Mouse (Mus musculus): ENCODE results near the gene Cacul1. TPM values are rescaled to one million over a fixed set of nuclear protein-coding genes. Genes with fewer than 3 reads are reported as not detected.
A peak's percentile ranks its signal among the peaks of the same experiment; 100 is the strongest.

Cacul1 gene
- total and polyA plus RNA-seq, 3 experiments, result 48.6 to 113 (median 53.5) TPM

DNA sequence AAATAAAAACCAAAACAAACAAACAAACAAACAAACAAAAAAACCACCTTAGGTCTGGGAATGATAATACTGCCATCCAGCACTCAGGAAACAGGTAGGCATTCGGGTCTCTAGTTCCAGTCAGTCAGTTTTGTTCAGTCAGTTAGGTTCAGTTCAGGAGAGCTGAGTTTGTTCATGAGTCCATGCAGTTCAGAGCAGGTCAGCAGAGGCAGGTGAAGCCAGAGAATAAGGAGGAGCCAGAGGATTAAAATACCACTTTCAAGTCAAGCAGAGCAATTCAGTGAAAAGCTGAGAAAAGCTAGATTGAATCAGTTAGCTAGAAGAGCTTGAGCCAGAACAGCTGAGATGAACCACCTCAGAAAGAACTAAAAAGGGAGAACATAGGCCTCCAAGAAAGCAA lies 4.1 kb downstream of the Cacul1 start:
- Histone ChIP-seq H3K9ac (ENCODE audit: control insufficient read depth, low read depth, low read length, poor library complexity, severe bottlenecking) (no peak overlapping the region), H3K4me1 (ENCODE audit: control insufficient read depth in 1 of 2, insufficient read depth in 2 of 2, low read length in 2 of 2) (peaks cover 14 to 26% of the 10 kb centered on the region in 2 experiments; a peak in 3 of 4 replicates), H3K27me3 (ENCODE audit: control insufficient read depth in 1 of 2, insufficient read depth in 2 of 2, low read length in 2 of 2) (no peaks in the 10 kb centered on the region), H3K79me2 (ENCODE audit: control insufficient read depth, insufficient read depth, low read length, poor library complexity) (peaks cover 66% of the 10 kb centered on the region), H3K27ac (ENCODE audit: control insufficient read depth, low read depth, low read length) (no peak overlapping the region), H3K36me3 (ENCODE audit: control insufficient read depth in 1 of 2, insufficient read depth in 2 of 2, low read length in 2 of 2) (peaks cover 11 to 54% of the 10 kb centered on the region in 2 experiments), H3K9me3 (replicated peaks; ENCODE audit: insufficient read depth, low read length) (no peaks in the 10 kb centered on the region), H3K4me3 (ENCODE audit: control insufficient read depth in 1 of 2, insufficient read depth in 1 of 2, low read depth in 2 of 2, low read length in 2 of 2) (no peak overlapping the region)
- DNase-seq (ENCODE audit: low read depth, low spot score), result no peak
- TF ChIP-seq GABPA (IDR thresholded peaks at IDR 0.05; ENCODE audit: low read depth, low read length) (no peak), UBTF (IDR thresholded peaks at IDR 0.05; ENCODE audit: borderline replicate concordance, insufficient read depth, low read depth, low read length) (no peak), RCOR1 (IDR thresholded peaks at IDR 0.05; ENCODE audit: low read depth, low read length) (no peak), CHD1 (IDR thresholded peaks at IDR 0.05; ENCODE audit: low read depth, low read length) (no peak), USF2 (IDR thresholded peaks at IDR 0.05; ENCODE audit: borderline replicate concordance in 1 of 2, insufficient read depth in 1 of 2, low read depth in 1 of 2, low read length in 2 of 2) (no peak), MAZ (IDR thresholded peaks at IDR 0.05; ENCODE audit: low read depth, low read length) (no peak), RAD21 (IDR thresholded peaks at IDR 0.05; ENCODE audit: low read depth, low read length) (no peak), ZC3H11A (IDR thresholded peaks at IDR 0.05; ENCODE audit: low read depth, low read length) (no peak), POLR2AphosphoS5 (IDR thresholded peaks at IDR 0.05; ENCODE audit: borderline replicate concordance, low read depth, low read length) (no peak), TCF12 (IDR thresholded peaks at IDR 0.05; ENCODE audit: low read depth, low read length) (no peak), ZMIZ1 (IDR thresholded peaks at IDR 0.05; ENCODE audit: low read depth, low read length) (no peak), HCFC1 (IDR thresholded peaks at IDR 0.05; ENCODE audit: low read depth, low read length) (no peak), POLR2AphosphoS2 (IDR thresholded peaks at IDR 0.05; ENCODE audit: low read length) (no peak), ZNF384 (IDR thresholded peaks at IDR 0.05; ENCODE audit: low read depth, low read length) (no peak)

DNA sequence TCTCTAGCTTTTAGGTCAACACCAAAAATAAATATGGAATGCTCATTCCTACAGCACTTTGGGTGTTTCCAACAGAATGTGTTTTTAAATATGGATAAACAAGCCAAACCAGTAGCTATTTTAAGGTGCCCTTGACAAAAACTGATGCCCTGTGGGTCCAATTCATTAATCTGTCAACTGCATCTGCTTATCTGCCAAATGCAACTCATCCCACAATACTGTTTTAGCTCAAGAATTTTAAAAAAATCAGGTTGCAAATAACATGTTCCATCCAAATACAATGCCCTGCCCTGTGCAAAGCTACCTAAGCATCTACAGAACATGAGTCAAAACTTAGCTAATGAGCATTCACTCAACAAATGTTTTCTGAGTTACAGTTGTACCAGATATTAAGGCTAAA lies 20.3 kb downstream of the Cacul1 start:
- TF ChIP-seq RCOR1 (IDR thresholded peaks at IDR 0.05; ENCODE audit: low read depth, low read length) (peak; percentile 30; the same call in 1 of the 2 replicates), GATA1 (IDR thresholded peaks at IDR 0.05; ENCODE audit: low read depth, low read length) (peak; percentile 43), EP300 (IDR thresholded peaks at IDR 0.05; ENCODE audit: low read depth in 1 of 2, low read length in 2 of 2) (peak in 1 of 2 experiments; percentile 27; a peak in 1 of 4 replicates), ZNF384 (IDR thresholded peaks at IDR 0.05; ENCODE audit: low read depth, low read length) (peak; percentile 52; the same call in 1 of the 2 replicates), TCF12 (IDR thresholded peaks at IDR 0.05; ENCODE audit: low read depth, low read length) (peak; percentile 49; the same call in 1 of the 2 replicates), GABPA (IDR thresholded peaks at IDR 0.05; ENCODE audit: low read depth, low read length) (no peak)
- H3K79me2 ChIP-seq (ENCODE audit: control insufficient read depth, insufficient read depth, low read length, poor library complexity), result peaks cover 12% of the 10 kb centered on the region
- H3K9ac ChIP-seq (ENCODE audit: control insufficient read depth, low read depth, low read length, poor library complexity, severe bottlenecking), result no peak overlapping the region
- H3K27ac ChIP-seq (ENCODE audit: control insufficient read depth, low read depth, low read length), result no peak overlapping the region
- H3K4me3 ChIP-seq (ENCODE audit: control insufficient read depth in 1 of 2, insufficient read depth in 1 of 2, low read depth in 2 of 2, low read length in 2 of 2), result no peak overlapping the region
- H3K36me3 ChIP-seq (ENCODE audit: control insufficient read depth in 1 of 2, insufficient read depth in 2 of 2, low read length in 2 of 2), result peaks cover 22 to 44% of the 10 kb centered on the region in 2 experiments
- H3K9me3 ChIP-seq (replicated peaks; ENCODE audit: insufficient read depth, low read length), result no peaks in the 10 kb centered on the region
- no peaks in the 10 kb centered on the region for H3K27me3 ChIP-seq (ENCODE audit: control insufficient read depth in 1 of 2, insufficient read depth in 2 of 2, low read length in 2 of 2)
- peaks cover 0 to 19% of the 10 kb centered on the region in 2 experiments; a peak in 2 of 4 replicates for H3K4me1 ChIP-seq (ENCODE audit: control insufficient read depth in 1 of 2, insufficient read depth in 2 of 2, low read length in 2 of 2)
- no peak for DNase-seq (ENCODE audit: low read depth, low spot score)

Measured in MEL (cell line).